Mouse (Mus musculus): ENCODE measurements around the gene Dclk2.

Gene Dclk2

DNA sequence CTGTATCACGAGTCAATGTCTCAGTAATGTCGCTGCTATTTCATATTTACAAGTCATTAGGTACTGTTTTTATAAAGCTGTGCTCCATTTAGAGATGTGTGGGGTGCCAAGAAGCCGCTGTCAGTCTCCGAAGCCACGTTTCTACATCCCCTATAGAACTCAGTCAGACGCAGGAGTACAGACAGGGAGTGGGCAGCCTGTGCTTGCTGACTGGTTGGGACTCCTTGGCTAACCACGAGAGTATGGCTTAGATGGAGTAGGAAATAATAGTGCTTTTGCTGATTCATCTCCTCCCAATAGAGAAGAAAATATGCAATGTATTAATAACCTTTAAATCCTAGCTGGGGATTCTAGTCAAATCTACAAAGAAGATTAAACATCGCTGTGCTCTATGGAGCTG, 119.8 kb downstream of the Dclk2 start:
- no peak for DNase-seq (ENCODE audit: low spot score in 2 of 2)

DNA sequence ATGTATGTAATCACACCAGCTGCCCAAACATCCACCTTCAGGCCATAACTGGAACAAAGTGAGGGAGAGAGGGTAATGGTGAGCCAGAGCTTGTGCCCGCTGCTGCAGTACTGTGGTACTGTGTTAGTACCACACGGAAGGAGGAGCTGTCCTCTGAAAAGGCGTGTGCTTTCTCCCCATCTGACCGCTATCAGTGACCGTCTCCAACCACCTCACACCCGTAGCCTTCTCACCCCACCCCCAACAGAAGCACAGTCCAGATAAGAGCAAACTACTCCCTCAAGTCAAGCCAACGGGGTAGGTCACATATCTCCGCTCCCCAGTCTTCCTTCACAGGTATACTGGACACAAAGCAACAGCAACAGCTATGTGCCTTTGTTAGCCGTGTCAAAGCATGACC, 121.6 kb downstream of the Dclk2 start:
- DNase-seq (ENCODE audit: low spot score in 2 of 2): no peak

DNA sequence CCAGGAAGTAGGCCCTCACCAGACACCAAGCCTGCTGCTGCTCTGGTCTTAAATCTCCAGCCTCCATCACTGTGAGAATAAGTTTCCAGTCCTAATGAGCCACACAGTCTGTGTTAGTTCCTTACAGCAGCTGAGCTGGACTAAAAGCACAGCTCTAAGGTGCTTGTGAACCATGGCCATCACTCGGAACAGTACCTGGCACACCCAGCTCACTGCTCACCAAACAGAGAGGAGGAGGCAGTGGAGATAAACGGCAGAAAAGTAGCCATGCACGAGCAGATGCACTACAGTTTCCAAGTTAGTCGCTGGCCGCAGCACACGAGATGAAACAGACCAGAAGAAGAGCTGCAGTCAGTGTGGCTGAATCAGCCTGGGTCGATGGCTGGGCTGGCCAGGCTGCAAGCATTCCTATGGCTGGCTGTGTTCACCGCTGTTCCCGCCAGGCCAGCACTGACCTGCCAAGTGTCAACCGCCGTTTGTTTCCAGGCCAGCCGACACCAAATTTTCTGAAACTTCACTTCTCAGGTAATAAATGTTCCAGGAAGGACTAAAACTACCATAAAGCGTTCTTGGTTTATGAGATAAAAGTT, 122.7 kb downstream of the Dclk2 start:
- DNase-seq (ENCODE audit: low spot score in 2 of 2): no peak

DNA sequence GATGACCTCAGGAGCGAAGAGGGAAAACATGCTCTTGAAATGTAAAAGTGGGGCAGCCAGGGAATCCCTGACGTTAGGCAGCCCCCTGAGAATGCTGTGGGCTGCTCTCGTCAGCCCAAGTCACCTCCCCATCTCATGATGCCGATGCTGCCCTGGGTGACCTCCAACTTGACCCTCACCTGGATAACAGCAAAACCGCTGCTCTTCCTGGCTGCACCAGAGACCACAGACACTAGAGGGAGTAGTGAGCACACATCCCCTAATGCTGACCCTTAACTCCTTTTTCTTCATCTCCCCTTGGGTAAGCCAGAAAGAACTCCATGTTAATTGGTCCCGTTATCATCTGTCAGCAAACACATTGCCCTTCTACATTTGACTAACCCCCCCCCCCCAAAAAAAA, 123.9 kb downstream of the Dclk2 start:
- DNase-seq (ENCODE audit: low spot score in 2 of 2): no peak

DNA sequence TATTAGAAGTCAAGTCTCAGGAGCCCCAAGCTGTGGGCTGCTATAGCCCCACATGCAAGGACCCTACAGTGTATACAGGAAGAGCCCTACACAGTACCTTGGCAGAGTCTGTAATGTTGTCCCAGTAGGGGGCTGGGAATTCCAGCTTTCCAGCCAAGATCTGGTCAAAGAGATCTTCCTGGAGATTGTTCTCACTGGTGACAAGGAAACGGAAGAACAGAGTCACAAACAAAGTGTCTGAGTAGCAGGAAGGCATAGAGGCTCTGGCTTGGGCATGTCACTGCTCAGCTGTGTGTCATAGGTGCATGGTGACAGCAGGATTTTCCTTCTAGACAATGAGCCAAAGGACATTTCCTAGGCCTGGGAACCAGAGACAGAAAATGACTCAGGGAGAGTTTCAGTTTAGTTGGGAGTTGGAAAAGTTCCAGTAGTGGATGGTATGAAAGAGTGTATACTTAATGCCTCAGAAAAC, 126.9 kb downstream of the Dclk2 start:
- no peak for DNase-seq (ENCODE audit: low spot score in 2 of 2)

DNA sequence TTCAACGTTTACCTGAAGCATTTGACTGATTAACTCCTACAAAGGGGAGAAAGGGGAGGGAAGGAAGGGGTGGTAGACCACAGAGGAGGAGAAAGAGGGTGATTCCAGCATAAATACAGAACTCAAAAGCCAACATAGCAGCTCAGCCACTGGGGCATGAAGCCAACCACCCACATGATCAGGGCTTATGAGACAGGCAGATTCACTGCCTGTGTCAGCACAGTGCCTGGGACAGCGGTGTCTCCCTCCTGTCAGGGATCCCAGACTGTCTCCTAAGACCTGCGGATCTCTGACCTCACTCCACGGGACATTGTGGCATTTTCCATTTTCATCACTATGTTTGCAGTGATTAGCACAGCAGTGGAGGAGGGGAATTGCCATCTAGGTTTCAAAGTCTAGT, 127.4 kb downstream of the Dclk2 start:
- DNase-seq (ENCODE audit: low spot score in 2 of 2): no peak

- no peak for DNase-seq (ENCODE audit: low spot score in 2 of 2)
Measured at GRCm38 (mm10) chr3:86789752-86790151, 130.9 kb downstream of the Dclk2 start.

DNA sequence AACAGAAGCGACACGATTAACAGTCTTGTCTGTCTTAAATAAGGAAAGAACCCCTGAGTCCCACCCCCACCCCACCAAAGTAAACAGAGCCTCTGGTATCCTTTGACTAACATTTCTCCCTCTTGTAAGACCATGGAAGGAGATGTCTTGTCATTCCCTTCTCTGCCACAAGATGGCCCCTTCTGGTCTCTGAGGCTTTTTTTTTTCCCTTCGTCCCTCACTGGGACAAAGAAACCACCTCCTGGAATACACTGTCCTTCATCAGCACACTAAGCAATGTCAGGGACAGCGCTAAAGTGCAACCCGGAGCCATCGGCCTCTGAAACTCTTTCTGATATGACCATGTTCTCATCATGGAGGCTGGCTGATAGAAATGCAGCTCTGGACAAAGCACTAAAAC, 131.9 kb downstream of the Dclk2 start:
- peak in 1 of 2 experiments; percentile 82 for DNase-seq (ENCODE audit: low spot score in 2 of 2)

- DNase-seq (ENCODE audit: low spot score in 2 of 2): no peak
Measured at GRCm38 (mm10) chr3:86787423-86788123, 133.1 kb downstream of the Dclk2 start.

GRCm38 (mm10) chr3:86786845-86787351, 133.8 kb downstream of the Dclk2 start:
- peak; percentile 63 to 78 for DNase-seq (ENCODE audit: low spot score in 2 of 2)

DNA sequence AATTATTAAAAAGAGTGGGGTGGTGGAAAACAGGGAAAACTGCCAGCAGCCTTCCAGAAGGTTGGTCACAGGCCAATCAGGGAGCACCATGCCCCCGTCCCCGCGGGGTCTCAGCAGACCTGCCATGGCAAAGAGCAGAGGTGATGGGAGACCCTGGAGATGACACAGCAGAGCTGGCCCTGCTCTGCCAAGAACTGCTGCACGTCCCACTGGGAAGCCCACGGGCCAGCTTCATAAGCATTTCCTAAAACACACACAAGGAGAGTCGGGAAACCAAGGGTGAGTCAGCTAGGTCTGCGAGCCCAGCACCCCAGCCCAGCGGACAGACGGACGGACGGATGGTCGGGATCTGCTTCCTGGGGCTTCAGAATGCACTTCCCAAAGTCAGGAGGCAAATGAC, 134.4 kb downstream of the Dclk2 start:
- DNase-seq (ENCODE audit: low spot score in 2 of 2): no peak

GRCm38 (mm10) chr3:86784930-86785329, 135.7 kb downstream of the Dclk2 start:
- no peak for DNase-seq (ENCODE audit: low spot score in 2 of 2)

GRCm38 (mm10) chr3:86784051-86784450, 136.6 kb downstream of the Dclk2 start:
- DNase-seq (ENCODE audit: low spot score in 2 of 2): no peak

- peak in 1 of 2 experiments; percentile 48 for DNase-seq (ENCODE audit: low spot score in 2 of 2)
Measured at GRCm38 (mm10) chr3:86779704-86780103, 140.9 kb downstream of the Dclk2 start.

DNA sequence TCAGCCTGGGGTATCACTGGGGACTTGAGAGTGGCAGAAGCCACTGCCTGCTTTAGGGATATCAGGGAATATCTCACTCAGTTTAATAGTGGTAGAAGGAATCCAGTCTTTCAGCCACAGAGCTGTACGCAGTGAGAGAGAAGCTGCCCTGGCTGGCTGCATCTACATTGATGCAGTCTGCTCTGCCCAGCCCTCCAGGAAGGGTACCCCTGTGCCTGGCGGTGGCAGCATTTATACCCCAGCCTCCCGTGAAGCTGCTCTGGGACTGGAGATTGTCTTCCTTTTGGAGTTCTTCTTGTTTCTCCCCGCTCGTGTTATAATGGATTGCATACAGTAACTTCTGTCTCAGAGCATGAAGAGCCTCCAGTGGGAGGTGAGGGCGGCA, 145.2 kb downstream of the Dclk2 start:
- DNase-seq (ENCODE audit: low spot score in 2 of 2): no peak

DNA sequence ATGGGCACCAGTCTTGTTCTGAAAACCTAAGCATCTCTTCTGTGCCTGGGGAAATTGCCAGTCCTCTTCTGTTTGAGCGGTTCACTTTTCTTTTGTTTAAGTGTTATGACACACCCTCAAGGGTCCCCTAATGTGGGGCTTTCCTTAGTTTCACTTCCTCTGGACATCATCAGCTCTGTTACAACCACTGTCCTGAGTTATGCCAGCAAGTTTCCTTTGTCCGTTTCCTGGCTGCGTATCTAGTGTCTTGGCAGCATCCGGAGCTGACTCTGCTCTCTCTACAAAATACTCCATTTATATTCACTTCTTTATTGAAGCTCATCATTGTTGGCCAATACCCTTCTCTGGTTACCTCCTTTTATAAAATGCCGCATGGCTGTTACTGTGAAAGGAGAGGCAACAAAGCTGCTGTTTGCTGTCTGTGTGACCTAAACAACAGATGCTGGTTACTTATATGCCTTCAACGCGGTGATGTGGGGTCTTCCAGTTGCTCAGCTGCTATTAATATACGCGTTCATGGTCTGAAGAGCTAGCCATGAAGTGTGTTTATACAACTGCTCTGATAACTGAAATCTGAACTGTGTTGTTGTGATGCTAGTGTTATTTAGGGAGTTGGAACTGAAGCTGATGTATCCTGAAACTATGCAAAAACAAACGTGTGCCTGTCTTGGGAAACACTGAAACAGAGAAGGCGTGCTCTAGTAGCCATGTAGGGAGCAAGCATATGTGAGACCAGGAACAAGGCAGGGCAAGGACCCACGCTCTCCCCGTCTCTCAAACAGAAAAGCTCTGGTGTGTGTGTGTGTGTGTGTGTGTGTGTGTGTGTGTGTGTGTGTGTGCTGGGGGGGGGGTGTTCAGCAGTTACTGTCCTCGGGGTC, 145.8 kb downstream of the Dclk2 start:
- no peak for DNase-seq (ENCODE audit: low spot score in 2 of 2)

- no peak for DNase-seq (ENCODE audit: low spot score in 2 of 2)
Measured at GRCm38 (mm10) chr3:86768969-86769368, 151.7 kb downstream of the Dclk2 start.

- no peak for DNase-seq (ENCODE audit: low spot score in 2 of 2)
Measured at GRCm38 (mm10) chr3:86768553-86768952, 152.1 kb downstream of the Dclk2 start.

DNA sequence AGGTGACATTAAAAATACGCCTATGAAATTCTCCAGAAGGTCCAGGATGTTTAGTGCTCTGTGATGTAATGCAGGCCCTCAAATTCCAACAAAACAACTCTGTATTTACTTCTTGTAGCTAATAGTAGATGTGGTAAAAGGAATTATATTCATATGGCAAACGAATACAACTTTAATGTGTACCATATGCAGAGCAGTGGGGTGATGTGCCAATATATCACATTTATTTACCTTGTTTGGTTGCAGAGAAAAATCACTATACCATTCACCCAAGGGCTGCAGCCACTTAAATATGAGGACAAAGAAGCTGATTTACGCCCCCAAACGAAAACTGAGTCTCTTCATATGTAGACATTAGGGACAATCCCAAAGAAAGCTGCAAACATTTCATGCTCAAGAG, 158.2 kb downstream of the Dclk2 start:
- DNase-seq (ENCODE audit: low spot score in 2 of 2): no peak

DNA sequence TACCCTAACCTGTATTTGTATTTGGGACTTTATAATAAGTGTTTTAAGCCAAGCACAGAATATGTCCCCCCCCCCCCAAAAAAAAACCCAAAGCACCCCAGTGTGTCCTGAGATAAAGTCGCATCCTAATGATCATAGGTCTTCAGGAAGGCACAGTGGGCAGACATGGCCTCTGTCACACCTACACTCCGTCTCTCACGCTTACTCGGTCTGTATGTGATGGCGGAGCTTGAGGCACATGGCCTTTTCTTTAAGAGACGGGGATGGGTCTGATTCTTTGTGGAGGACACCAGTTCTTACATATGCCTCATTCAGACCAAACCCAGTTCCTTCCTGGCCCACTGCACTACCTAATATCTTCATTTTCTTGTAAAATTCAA, 158.6 kb downstream of the Dclk2 start:
- no peak for DNase-seq (ENCODE audit: low spot score in 2 of 2)

DNA sequence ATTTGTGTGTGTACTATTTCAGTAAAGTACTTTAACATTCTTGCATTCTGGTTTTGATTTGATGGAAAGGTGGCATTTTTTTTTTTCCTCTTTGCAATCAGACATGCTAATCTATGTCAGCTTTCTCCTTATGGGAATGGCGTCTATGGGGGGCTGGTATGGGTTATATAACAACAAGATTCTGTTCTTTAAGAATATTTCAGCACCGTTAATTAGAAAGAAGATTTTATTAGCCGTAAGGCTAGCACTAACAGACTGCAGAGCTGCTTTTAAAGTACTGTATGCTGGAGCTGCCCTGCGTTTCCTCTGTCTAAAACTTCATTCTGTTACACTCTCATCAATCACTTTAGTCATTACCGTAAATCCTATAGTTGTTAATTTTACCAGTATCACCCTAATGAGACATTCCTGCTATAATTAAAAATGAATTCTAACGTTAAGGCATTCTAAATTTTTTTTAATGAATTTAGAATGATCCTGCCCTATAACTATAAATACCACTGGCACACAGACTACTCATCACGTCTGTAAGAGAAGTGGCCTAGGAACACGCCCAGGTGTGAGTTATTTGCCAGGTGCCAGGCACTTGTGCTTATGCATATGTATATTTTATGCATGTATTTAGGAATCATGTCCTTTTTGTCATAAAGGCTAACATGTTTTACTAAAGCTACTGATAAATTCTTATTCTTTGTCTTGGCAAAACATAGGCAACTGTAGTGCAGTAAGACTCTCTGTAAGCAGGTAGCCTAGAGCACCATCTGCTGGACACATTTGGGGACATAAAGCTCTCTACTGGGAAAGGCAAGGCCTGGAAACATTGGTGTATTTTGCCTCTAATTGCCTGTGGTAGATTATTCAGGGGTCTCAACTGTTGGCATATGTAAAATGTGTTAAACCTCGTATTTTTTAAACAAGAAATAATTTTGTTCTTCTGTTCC, 159.3 kb downstream of the Dclk2 start:
- DNase-seq (ENCODE audit: low spot score in 2 of 2): peak; percentile 62 to 81

All from cerebellum, postnatal 4 days (tissue).